Mouse (Mus musculus): ENCODE results near the gene Eif4a2.

The Eif4a2 gene

GRCm38 (mm10) chr16:23145211-23145610 lies 38.0 kb downstream of the Eif4a2 start:
- no peak for DNase-seq

- no peak for DNase-seq
Observed at GRCm38 (mm10) chr16:23146280-23146679, 39.0 kb downstream of the Eif4a2 start, which contains the start of gene Adipoq. Adipoq (plus strand) TSS chr16:23146536.

- DNase-seq = no peak
Observed at GRCm38 (mm10) chr16:23148936-23149335, 41.7 kb downstream of the Eif4a2 start.

GRCm38 (mm10) chr16:23149396-23149795 lies 42.2 kb downstream of the Eif4a2 start:
- DNase-seq = no peak

GRCm38 (mm10) chr16:23151423-23151822 lies 44.2 kb downstream of the Eif4a2 start:
- no peak for DNase-seq

GRCm38 (mm10) chr16:23154261-23154660 lies 47.0 kb downstream of the Eif4a2 start:
- no peak for DNase-seq

GRCm38 (mm10) chr16:23157013-23157412 lies 49.8 kb downstream of the Eif4a2 start:
- no peak for DNase-seq

- no peak for DNase-seq
Observed at GRCm38 (mm10) chr16:23158292-23158691, 51.0 kb downstream of the Eif4a2 start.

- DNase-seq = no peak
Observed at GRCm38 (mm10) chr16:23158957-23159356, 51.7 kb downstream of the Eif4a2 start.

- DNase-seq = no peak
Observed at GRCm38 (mm10) chr16:23159749-23160148, 52.5 kb downstream of the Eif4a2 start.

- DNase-seq = no peak
Observed at GRCm38 (mm10) chr16:23162116-23162515, 54.9 kb downstream of the Eif4a2 start.
